Mouse (Mus musculus) heart, adult 2 months (tissue): ENCODE measurements around the gene Mrgprd. TPM values are rescaled to one million over a fixed set of nuclear protein-coding genes. Genes with fewer than 3 reads are reported as not detected.

ENCODE experiments used
- DNase-seq, 2 experiments: peaks; one replicate each; pipeline ENCODE4 v3.0.0; 2021
- H3K27ac ChIP-seq: fragments of 200-600 bp; 2 replicates; pipeline ENCODE4 v1.8.1; 2022
- H3K27me3 ChIP-seq: fragments of 200-500 bp; 2 replicates; pipeline ENCODE4 v1.6.1; 2012; ENCODE audit warnings: mild to moderate bottlenecking, low read length, inconsistent platforms, mixed read lengths; ENCODE audit not compliant: control insufficient read depth, insufficient read depth
- H3K36me3 ChIP-seq: fragments of 200-500 bp; 2 replicates; pipeline ENCODE4 v1.6.1; 2012; ENCODE audit warnings: low read length, inconsistent platforms; ENCODE audit not compliant: control insufficient read depth, insufficient read depth
- H3K4me1 ChIP-seq: fragments of 200-500 bp; 2 replicates; pipeline ENCODE4 v1.6.1; 2011; ENCODE audit warnings: low read length; ENCODE audit not compliant: control insufficient read depth, insufficient read depth
- H3K4me3 ChIP-seq: fragments of 200-600 bp; 2 replicates; pipeline ENCODE4 v1.8.1; 2022
- H3K79me2 ChIP-seq: fragments of 200-500 bp; replicated peaks from 2 replicates; pipeline ENCODE4 v1.6.1; 2012; ENCODE audit warnings: mild to moderate bottlenecking, inconsistent platforms, low read length, moderate library complexity, mixed read lengths; ENCODE audit not compliant: control insufficient read depth, insufficient read depth
- H3K9ac ChIP-seq: fragments of 200-500 bp; 2 replicates; pipeline ENCODE4 v1.6.1; 2012; ENCODE audit warnings: low read depth, mild to moderate bottlenecking, control low read depth, inconsistent platforms, low read length, mixed read lengths
- CTCF ChIP-seq: fragments of 200-600 bp; IDR thresholded peaks from 2 replicates; pipeline ENCODE4 v1.8.1; 2022; ENCODE audit warnings: antibody characterized with exemption, mild to moderate bottlenecking, moderate library complexity
- EP300 ChIP-seq: fragments of 200-500 bp; IDR thresholded peaks from 2 replicates; pipeline ENCODE4 v1.6.1; 2011; ENCODE audit warnings: low read depth, low read length, control low read depth; ENCODE audit not compliant: insufficient read depth
- POLR2A ChIP-seq: fragments of 200-500 bp; IDR thresholded peaks from 2 replicates; pipeline ENCODE4 v1.6.1; 2011; ENCODE audit warnings: mild to moderate bottlenecking, low read depth, low read length, control low read depth; ENCODE audit not compliant: insufficient read depth
- WGBS: fragments of 180-500 bp; shearing (Covaris S2); methylation state at CpG from one replicate; pipeline ENCODE4 v1.1.7; 2018; 5-methylcytosine and 5-hydroxymethylcytosine counted together
- intact Hi-C: fragments of 180-260 bp; cut with DNase I; formaldehyde crosslinking; loops from one replicate; pipeline ENCODE4 v1.15.1; 2025
- polyA plus RNA-seq: library from polyadenylated mRNA; depleted of rRNA; stranded (reverse); fragments of >200 nt; gene quantifications from 2 replicates; pipeline ENCODE4 v1.2.3, GENCODE M21; 2012
- total RNA-seq, 2 experiments: library from RNA; stranded (reverse); gene quantifications; 2 replicates each; pipeline ENCODE4 v1.2.3; 2021

The Mrgprd gene
- total and polyA plus RNA-seq, 3 experiments, result not detected

DNA sequence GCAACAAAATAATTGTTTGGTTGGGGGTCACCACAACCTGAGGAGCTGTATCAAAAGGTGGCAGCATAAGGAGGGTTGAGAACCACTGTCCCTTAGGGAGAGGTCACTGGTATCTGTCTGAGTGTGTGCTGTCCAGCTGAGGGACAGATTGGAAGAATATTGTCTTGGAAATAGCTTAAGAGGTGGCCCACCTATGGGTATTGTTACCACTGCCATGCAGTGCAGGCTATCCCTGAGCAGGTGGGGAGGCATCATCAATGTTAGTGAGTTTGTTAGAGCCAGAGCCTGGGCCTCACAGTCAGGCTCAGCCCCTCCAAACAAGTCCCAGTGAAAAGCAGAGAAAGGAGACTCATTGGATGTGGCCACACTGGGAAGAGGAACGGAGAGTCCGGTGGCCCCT lies 22.8 kb upstream of the Mrgprd start:
- H3K36me3 ChIP-seq, result no peaks in the 10 kb centered on the region
- DNase-seq, result no peak
- no peak overlapping the region for H3K4me3 ChIP-seq
- intact Hi-C loops, result no loop called here
- TF ChIP-seq EP300 (no peak), CTCF (no peak), POLR2A (no peak)
- 90% methylated on average over 2 of the region's 2 CpGs for WGBS
- no peak overlapping the region for H3K27ac ChIP-seq
- H3K4me1 ChIP-seq, result no peaks in the 10 kb centered on the region
- no peaks in the 10 kb centered on the region for H3K27me3 ChIP-seq
- H3K79me2 ChIP-seq, result no peaks in the 10 kb centered on the region
- H3K9ac ChIP-seq, result no peak overlapping the region

DNA sequence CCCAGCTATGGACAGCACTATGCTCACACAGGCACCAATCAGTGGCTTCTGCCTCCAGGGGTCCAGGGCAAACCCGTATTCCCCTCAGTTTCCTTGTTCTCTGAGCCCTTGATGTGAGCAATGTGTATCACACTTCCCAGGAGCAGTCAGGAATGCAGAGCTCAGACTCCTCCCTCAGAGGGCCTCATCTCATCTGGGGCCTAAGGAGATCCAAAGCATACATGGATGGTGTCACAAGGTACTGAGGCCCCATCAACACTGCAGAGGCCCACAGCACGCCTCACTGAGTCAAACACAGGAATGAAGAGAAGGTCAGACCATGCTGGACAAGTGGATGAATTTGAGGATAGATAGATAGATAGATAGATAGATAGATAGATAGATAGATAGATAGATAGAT lies 21.9 kb upstream of the Mrgprd start:
- H3K4me3 ChIP-seq, result no peak overlapping the region

DNA sequence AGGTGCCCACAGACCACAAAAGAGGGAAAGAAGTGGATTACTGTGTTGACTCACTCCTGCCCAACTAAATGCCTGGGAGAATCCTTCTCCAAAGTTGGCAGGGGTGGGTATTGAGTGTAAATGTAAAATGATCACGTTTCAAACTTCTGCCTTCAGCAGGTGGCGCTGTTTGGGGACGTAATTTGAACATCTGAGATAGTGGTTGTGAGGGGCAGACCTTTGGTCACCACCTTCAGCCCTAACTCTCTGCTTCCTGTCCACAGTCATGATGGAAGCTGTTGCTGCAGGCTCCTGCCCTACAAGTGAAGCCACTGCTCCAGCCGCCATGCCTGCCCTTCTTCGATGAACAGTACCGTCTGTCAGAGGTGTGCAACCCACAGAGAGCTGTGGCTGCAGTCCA lies 20.8 kb upstream of the Mrgprd start:
- 36% methylated on average over 6 of the region's 6 CpGs for WGBS
- no peak for DNase-seq
- intact Hi-C loops, result no loop called here

More for the DNA sequence above, 21.9 kb upstream of the Mrgprd start:
- Histone ChIP-seq H3K9ac (no peak overlapping the region), H3K27ac (no peak overlapping the region), H3K4me1 (no peaks in the 10 kb centered on the region), H3K27me3 (no peaks in the 10 kb centered on the region), H3K79me2 (no peaks in the 10 kb centered on the region), H3K36me3 (no peaks in the 10 kb centered on the region)
- TF ChIP-seq EP300 (no peak), POLR2A (no peak), CTCF (no peak)
- WGBS, result 80% methylated on average over 2 of the region's 2 CpGs
- intact Hi-C loops, result no loop called here
- no peak for DNase-seq

DNA sequence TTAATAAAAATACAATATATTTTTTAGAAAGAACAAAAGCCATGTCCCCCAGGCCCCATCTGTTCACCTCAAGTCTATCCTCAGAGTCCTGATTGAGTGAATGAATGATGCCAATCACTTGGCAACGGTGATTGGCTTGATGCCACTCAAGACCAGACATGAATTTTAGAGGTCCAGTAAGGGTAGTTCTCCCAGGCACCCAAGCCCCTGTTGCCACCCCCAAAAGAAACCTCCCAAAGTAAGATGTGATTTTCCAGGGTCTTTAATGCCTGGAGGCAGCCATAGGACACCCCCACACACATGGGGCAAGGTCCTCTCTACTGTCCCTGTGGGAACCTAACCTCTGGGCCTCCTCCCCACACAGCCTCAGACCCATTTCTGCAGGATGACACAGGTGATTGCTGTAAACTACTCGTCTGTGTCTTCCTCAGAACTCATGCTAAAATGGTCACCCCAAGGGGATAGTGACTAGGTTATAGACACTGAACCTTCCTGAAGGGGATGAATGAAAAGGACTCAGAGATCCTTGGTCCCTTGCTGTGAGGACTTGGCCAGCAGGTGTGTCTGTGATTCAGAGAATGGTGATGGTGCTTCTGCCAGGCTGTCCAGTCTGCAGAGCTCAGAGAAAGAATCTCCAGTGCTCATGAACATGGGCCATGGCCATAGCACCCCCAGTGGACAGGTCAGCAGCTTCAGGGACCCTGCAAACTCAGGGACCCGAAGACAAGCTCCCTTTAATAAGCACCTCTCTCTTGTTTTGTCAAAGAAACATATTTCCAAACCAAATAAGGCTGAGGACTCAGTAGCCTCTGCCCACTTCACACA lies 15.8 kb upstream of the Mrgprd start:
- intact Hi-C loops, result no loop called here
- WGBS, result 62% methylated on average over 3 of the region's 3 CpGs
- H3K4me3 ChIP-seq, result no peak overlapping the region
- no peaks in the 10 kb centered on the region for H3K27me3 ChIP-seq
- H3K27ac ChIP-seq, result peak overlapping the region; percentile 52
- H3K9ac ChIP-seq, result no peak overlapping the region
- no peaks in the 10 kb centered on the region; the same call in 1 of the 2 replicates for H3K4me1 ChIP-seq
- peak in 1 of 2 experiments; percentile 31 for DNase-seq
- H3K79me2 ChIP-seq, result no peaks in the 10 kb centered on the region
- peak; percentile 28; the same call in 1 of the 2 replicates for TF ChIP-seq CTCF
- no peak for TF ChIP-seq EP300
- H3K36me3 ChIP-seq, result no peaks in the 10 kb centered on the region

More for the DNA sequence above, 20.8 kb upstream of the Mrgprd start:
- no peaks in the 10 kb centered on the region for H3K4me1 ChIP-seq
- H3K79me2 ChIP-seq, result no peaks in the 10 kb centered on the region
- no peak overlapping the region for H3K27ac ChIP-seq
- H3K9ac ChIP-seq, result no peak overlapping the region
- no peaks in the 10 kb centered on the region for H3K27me3 ChIP-seq
- TF ChIP-seq EP300 (no peak), CTCF (peak; percentile 58), POLR2A (no peak)
- no peak overlapping the region for H3K4me3 ChIP-seq
- no peaks in the 10 kb centered on the region for H3K36me3 ChIP-seq

DNA sequence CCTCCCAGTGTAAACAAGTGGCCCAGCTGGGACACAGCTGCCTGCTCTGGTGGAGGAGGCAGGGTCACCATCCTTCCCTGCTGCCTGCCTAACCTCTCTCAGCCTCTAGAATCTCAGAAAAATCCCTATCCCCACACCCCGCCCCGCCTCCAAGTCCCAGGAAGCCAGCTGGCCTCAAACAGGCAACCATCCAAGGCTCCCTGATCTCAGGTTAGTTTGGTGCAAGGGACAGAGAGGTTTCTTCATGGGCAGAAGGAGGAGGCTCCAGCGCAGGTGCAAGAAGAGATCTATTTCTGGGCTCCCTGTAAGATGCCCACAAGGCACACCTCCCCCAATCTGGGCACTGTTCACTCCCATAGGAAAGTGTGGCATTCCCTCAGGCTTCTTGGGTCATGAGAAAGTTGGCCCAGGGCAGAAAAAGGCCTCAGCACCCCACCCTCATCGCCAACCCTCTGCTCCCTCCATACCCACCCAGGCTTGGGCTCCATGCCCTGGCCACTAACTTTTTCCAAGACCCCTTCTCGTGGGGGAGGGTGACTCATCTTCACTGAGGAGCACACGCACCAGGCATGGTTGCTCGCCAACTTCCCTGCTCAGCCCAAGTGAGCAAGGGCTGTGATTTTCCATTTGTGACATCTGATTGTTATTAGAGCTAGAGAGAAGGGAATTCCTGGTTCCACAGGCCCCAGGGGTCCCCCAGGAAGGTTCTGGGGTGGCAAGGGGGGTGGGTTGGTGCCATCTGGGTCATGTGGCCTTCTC lies 14.9 kb upstream of the Mrgprd start:
- H3K36me3 ChIP-seq, result no peaks in the 10 kb centered on the region
- H3K79me2 ChIP-seq, result no peaks in the 10 kb centered on the region
- no peak overlapping the region for H3K9ac ChIP-seq
- DNase-seq, result peak; percentile 67
- peak overlapping the region; percentile 75 for H3K27ac ChIP-seq
- H3K4me1 ChIP-seq, result no peaks in the 10 kb centered on the region; the same call in 1 of the 2 replicates
- H3K4me3 ChIP-seq, result no peak overlapping the region
- no peaks in the 10 kb centered on the region for H3K27me3 ChIP-seq
- WGBS, result 54% methylated on average over 7 of the region's 7 CpGs
- intact Hi-C loops, result no loop called here
- TF ChIP-seq POLR2A (no peak), CTCF (no peak), EP300 (no peak)
